Mouse (Mus musculus) liver, embryonic 12.5 days (tissue): ENCODE data around the gene Gpr39. TPM values are rescaled to one million over a fixed set of nuclear protein-coding genes. Genes with fewer than 3 reads are reported as not detected.

ENCODE experiments used
- ATAC-seq: fragments of 200-750 bp; cut with Nextera tagmentation; 2 replicates; pipeline ENCODE4 v1.8.0; 2017; ENCODE audit warnings: moderate number of reproducible peaks, mild to moderate bottlenecking, moderate library complexity
- H3K27ac ChIP-seq: fragments of 300-500 bp; sonication (generic); 2 replicates; pipeline ENCODE4 v1.5.1; 2016; ENCODE audit warnings: mild to moderate bottlenecking
- H3K27me3 ChIP-seq: fragments of 300-500 bp; sonication (generic); replicated peaks from 2 replicates; pipeline ENCODE4 v1.6.1; 2016; ENCODE audit warnings: mild to moderate bottlenecking, moderate library complexity
- H3K36me3 ChIP-seq: fragments of 300-500 bp; sonication (generic); 2 replicates; pipeline ENCODE4 v1.6.1; 2016; ENCODE audit warnings: mild to moderate bottlenecking, moderate library complexity
- H3K4me1 ChIP-seq: fragments of 300-500 bp; sonication (generic); 2 replicates; pipeline ENCODE4 v1.6.1; 2016
- H3K4me2 ChIP-seq: fragments of 300-500 bp; sonication (generic); 2 replicates; pipeline ENCODE4 v1.6.1; 2016; ENCODE audit warnings: mild to moderate bottlenecking, moderate library complexity
- H3K4me3 ChIP-seq: fragments of 300-500 bp; sonication (generic); 2 replicates; pipeline ENCODE4 v1.5.1; 2016; ENCODE audit warnings: mild to moderate bottlenecking, moderate library complexity
- H3K9ac ChIP-seq: fragments of 300-500 bp; sonication (generic); 2 replicates; pipeline ENCODE4 v1.6.1; 2016; ENCODE audit warnings: mild to moderate bottlenecking, moderate library complexity
- H3K9me3 ChIP-seq: fragments of 300-500 bp; sonication (generic); replicated peaks from 2 replicates; pipeline ENCODE4 v1.6.1; 2016; ENCODE audit warnings: mild to moderate bottlenecking, moderate library complexity
- WGBS: fragments of 180-500 bp; shearing (Covaris S2); methylation state at CpG from one replicate; pipeline ENCODE4 v1.1.7; 2016; ENCODE audit not compliant: insufficient replicate concordance; 5-methylcytosine and 5-hydroxymethylcytosine counted together
- polyA plus RNA-seq: library from polyadenylated mRNA; unstranded; fragments of >200 nt; fragmentation: Nextera tagmentation; extraction: Ambion mirVana; gene quantifications from 2 replicates; pipeline ENCODE4 v1.2.1, GENCODE M21; 2016

Gpr39 gene
- polyA plus RNA-seq, 1 experiment from 2014 or later = 4.3 TPM

DNA sequence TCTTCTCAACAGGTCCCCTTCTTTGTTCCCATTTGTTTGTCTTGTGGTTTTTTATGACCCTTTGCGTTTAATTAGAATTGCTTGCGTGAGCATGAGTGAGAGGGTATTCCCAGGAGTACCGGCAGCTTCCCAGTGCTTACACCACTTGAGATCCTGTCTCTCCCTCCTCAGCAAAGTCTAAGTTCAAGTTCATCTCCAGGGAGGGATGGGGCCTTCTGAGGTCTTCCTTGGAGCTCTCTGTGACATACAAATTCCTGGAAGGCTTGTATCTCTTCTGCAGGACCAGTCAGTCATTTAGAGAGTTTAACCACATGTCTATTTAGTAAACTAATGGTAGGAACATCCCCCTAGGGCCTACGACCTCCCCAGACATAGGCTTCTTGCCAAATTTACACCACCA lies 55.1 kb downstream of the Gpr39 start:
- Histone ChIP-seq H3K36me3 (no peaks in the 10 kb centered on the region), H3K9me3 (no peaks in the 10 kb centered on the region), H3K27me3 (no peaks in the 10 kb centered on the region), H3K27ac (no peak overlapping the region), H3K4me3 (no peak overlapping the region), H3K4me2 (no peak overlapping the region), H3K4me1 (no peaks in the 10 kb centered on the region), H3K9ac (no peak overlapping the region)
- no peak for ATAC-seq
- WGBS = 71% methylated on average over 4 of the region's 4 CpGs

DNA sequence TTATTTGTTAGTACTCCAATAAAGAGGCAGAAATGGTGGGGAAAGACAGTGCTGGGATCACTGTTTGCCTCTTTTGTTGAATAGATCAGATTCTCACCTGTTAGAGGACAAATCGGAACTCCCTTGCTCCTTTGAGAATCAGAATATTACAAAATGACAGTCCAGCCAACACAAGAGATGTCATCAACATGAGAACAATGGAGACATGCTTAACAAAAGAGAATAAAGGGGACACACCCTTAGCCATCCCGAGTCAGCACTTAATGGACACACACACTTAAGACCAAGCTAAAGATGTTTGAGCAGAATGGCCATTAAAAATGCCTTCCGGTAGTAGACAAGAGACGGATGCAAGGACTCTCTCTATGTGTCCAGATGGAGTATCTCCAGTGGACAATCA lies 68.0 kb downstream of the Gpr39 start:
- H3K27ac ChIP-seq = no peak overlapping the region
- H3K4me2 ChIP-seq = no peak overlapping the region
- no peaks in the 10 kb centered on the region for H3K36me3 ChIP-seq
- H3K4me3 ChIP-seq = no peak overlapping the region
- 72% methylated on average over 4 of the region's 4 CpGs for WGBS
- H3K4me1 ChIP-seq = no peaks in the 10 kb centered on the region
- H3K9ac ChIP-seq = no peak overlapping the region
- H3K27me3 ChIP-seq = no peaks in the 10 kb centered on the region
- no peaks in the 10 kb centered on the region for H3K9me3 ChIP-seq
- ATAC-seq = no peak

DNA sequence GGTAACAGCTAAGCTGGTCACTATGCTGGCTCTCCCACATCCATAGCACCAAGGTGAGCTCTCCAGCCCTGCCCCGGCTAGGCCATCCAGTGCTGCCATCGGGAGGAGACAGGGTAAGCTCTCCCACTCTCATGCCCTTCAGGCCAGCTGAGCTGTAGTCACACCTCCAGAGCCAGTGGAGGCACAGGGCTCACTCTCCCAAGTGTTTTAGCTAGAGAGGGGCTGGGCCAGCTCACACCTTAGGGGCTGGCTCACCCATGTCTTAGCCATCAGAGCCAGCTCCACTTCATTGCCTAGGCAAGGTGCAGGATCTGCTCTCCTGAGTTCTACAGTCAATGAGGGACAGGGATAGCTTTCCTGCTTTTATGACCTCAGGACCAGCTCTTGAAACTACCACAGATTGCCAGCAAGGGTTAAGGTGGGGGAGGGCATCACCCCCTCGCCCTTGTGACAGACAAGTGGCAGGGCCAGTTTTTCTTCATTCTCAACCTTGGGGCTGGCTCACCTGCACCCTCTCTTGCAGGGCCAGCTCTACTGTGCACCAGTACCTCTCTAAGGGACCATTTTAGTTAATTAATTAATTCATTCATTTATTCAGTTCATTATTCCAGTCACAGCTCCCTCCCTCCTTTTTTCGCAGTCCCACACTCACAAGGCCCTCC lies 78.7 kb downstream of the Gpr39 start:
- Histone ChIP-seq H3K27ac (no peak overlapping the region), H3K27me3 (no peaks in the 10 kb centered on the region), H3K4me2 (no peak overlapping the region), H3K4me3 (no peak overlapping the region), H3K4me1 (no peaks in the 10 kb centered on the region), H3K9ac (no peak overlapping the region), H3K9me3 (no peaks in the 10 kb centered on the region), H3K36me3 (no peaks in the 10 kb centered on the region)
- 63% methylated on average over 4 of the region's 4 CpGs for WGBS
- no peak for ATAC-seq

DNA sequence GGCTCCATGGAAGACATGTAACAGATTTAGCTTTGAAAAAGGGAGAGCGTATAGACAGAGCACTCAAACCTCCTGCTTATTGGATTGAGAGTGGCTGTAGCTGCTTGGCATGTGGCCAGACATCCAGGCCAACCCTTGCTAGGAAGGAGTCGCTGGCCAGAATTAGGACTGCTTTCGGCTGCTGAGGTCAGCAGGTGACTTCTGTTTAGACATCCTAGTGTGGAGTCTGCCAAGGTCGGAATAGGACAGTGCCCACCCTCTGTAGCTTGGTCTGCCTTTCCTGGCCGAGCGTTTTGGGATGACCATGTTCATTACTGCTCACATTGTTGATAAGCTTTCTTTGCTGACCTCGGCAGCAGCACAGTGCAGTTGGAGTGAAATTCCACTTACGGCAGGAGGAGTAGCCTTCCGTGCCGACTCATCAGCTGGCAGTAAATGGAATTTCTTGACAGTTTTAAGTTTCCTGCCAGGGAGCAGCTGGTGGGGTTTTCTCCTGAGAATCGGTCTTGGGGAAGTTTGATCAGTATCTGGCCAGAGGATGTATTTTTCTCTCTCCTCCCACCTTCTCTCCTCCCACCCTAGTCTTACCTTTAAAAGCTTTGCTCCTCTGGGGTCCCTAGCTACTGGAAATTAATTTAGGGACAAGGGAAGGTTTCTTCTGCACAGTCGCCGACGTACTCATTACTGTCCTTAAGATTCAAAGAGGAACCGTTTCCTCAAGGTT lies 83.3 kb downstream of the Gpr39 start:
- no peak for ATAC-seq
- no peaks in the 10 kb centered on the region for H3K27me3 ChIP-seq

DNA sequence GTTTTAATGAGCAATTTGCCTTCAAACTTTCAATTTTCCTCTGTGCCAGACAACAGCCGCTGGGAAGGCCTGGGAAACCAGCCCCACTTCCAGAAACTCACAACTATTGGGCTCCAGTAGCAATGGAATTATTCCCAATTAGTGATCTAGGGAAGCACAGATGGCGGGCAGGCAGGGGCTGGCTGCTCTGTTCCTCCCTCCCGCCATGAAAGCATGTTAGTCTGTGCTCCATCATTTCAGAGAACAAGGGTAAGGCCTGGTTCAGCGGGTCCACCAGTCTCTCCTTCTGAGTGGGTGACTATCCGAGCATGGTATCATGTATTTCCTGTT lies 83.9 kb downstream of the Gpr39 start:
- H3K4me2 ChIP-seq = no peak overlapping the region
- no peaks in the 10 kb centered on the region for H3K36me3 ChIP-seq
- no peak overlapping the region for H3K4me3 ChIP-seq
- no peak for ATAC-seq
- H3K9me3 ChIP-seq = no peaks in the 10 kb centered on the region
- no peak overlapping the region for H3K9ac ChIP-seq
- no peaks in the 10 kb centered on the region for H3K27me3 ChIP-seq
- H3K27ac ChIP-seq = no peak overlapping the region
- WGBS = 57% methylated on average over 5 of the region's 5 CpGs
- no peaks in the 10 kb centered on the region for H3K4me1 ChIP-seq

More for the DNA sequence above, 83.3 kb downstream of the Gpr39 start:
- Histone ChIP-seq H3K4me2 (no peak overlapping the region), H3K9me3 (no peaks in the 10 kb centered on the region), H3K9ac (no peak overlapping the region), H3K36me3 (no peaks in the 10 kb centered on the region), H3K4me1 (no peaks in the 10 kb centered on the region), H3K27ac (no peak overlapping the region), H3K4me3 (no peak overlapping the region)
- WGBS = 57% methylated on average over 15 of the region's 15 CpGs

DNA sequence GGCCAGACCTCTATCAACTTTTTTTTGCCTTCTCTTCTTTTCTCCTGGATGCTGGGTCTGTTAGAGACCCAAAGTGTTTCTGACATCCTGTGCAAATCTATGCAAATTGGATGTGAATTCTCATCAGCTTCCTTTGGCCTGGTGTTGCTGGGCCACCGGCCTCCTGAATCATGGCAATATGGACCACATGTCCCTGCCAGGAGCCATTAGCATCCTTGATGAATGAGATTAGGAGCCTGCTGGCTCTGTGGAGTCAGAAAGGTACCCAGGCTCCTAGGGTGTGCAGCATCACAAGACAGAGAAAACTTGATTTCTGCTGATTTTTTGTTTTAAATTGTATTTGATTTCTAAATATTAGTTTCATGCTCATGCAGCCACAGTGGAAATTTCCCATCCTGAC lies 85.3 kb downstream of the Gpr39 start:
- no peaks in the 10 kb centered on the region for H3K9me3 ChIP-seq
- H3K9ac ChIP-seq = no peak overlapping the region
- H3K4me2 ChIP-seq = no peak overlapping the region
- 54% methylated on average over 1 of the region's 1 CpGs for WGBS
- H3K27me3 ChIP-seq = no peaks in the 10 kb centered on the region
- H3K4me1 ChIP-seq = no peaks in the 10 kb centered on the region
- H3K4me3 ChIP-seq = no peak overlapping the region
- H3K27ac ChIP-seq = no peak overlapping the region
- ATAC-seq = no peak
- no peaks in the 10 kb centered on the region for H3K36me3 ChIP-seq

DNA sequence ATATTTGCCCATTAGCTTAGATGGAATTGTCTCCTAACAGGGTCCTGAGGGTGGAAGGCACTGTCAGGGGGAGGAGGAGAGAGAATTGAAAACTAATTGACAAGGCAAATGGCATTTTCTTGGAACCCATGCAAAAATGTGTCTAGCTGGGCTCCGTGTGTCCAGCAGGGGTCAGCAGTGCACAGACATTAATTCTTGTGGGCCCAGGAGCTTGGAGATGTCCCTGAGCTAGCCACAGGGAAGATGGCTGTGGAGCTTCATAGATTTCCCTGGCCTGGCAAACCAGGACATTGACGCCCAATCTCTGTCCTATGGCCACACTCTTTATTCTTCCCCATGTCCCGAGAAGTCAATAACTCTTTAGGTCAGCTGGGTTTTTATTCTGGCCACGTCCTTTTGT lies 113.0 kb downstream of the Gpr39 start:
- 29% methylated on average over 4 of the region's 4 CpGs for WGBS
- Histone ChIP-seq H3K9ac (no peak overlapping the region), H3K27ac (no peak overlapping the region), H3K4me3 (no peak overlapping the region), H3K4me2 (no peak overlapping the region), H3K27me3 (no peaks in the 10 kb centered on the region), H3K36me3 (no peaks in the 10 kb centered on the region), H3K9me3 (no peaks in the 10 kb centered on the region), H3K4me1 (no peaks in the 10 kb centered on the region)
- ATAC-seq = no peak

DNA sequence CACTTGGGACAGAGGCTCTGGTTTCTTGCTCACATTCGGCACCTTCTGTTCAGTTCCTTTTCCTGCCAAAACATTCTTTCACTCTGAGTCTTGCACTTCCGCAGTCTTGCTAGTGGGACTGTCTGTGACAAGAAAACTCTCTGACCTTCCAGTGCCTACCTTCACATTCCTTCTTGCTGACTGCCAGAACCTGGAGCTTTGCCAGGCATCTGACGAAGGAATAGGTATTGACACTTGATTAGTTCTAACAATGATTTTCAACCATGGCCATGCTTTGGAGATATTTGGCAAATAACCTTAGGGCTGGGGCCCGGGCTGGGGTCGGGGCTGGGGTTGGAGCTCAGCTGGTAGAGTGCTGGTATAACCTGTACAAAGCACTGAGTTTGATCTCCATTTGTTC lies 123.7 kb downstream of the Gpr39 start:
- WGBS = 66% methylated on average over 5 of the region's 5 CpGs
- H3K36me3 ChIP-seq = no peaks in the 10 kb centered on the region
- H3K27ac ChIP-seq = no peak overlapping the region
- no peak for ATAC-seq
- H3K9me3 ChIP-seq = no peaks in the 10 kb centered on the region
- H3K4me3 ChIP-seq = no peak overlapping the region
- no peak overlapping the region for H3K9ac ChIP-seq
- no peaks in the 10 kb centered on the region for H3K4me1 ChIP-seq
- no peaks in the 10 kb centered on the region for H3K27me3 ChIP-seq
- no peak overlapping the region for H3K4me2 ChIP-seq

DNA sequence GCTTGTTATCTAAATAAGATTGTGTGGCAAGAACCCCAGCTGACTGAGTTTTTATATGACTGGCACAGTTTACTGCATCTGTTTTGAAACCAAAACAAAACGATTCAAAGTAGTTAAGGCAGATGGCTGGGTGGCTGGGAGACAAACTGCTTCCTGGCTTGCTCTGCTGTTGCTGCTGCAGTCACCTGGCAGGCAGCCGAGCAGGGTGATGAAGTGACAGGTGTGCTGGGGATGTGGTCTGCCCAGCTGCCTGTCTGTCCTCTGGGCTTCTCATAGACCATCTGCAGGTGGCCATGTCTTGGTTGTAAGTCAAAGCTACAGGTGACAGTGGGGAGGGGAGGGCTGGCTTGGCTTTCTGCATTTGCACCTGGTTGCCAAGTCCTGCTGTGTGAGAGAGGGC lies 131.6 kb downstream of the Gpr39 start:
- H3K9me3 ChIP-seq = no peaks in the 10 kb centered on the region
- no peak overlapping the region for H3K27ac ChIP-seq
- 45% methylated on average over 2 of the region's 2 CpGs for WGBS
- H3K4me1 ChIP-seq = no peaks in the 10 kb centered on the region
- no peaks in the 10 kb centered on the region for H3K36me3 ChIP-seq
- no peak overlapping the region for H3K4me3 ChIP-seq
- no peak overlapping the region for H3K9ac ChIP-seq
- no peaks in the 10 kb centered on the region for H3K27me3 ChIP-seq
- ATAC-seq = no peak
- H3K4me2 ChIP-seq = no peak overlapping the region

DNA sequence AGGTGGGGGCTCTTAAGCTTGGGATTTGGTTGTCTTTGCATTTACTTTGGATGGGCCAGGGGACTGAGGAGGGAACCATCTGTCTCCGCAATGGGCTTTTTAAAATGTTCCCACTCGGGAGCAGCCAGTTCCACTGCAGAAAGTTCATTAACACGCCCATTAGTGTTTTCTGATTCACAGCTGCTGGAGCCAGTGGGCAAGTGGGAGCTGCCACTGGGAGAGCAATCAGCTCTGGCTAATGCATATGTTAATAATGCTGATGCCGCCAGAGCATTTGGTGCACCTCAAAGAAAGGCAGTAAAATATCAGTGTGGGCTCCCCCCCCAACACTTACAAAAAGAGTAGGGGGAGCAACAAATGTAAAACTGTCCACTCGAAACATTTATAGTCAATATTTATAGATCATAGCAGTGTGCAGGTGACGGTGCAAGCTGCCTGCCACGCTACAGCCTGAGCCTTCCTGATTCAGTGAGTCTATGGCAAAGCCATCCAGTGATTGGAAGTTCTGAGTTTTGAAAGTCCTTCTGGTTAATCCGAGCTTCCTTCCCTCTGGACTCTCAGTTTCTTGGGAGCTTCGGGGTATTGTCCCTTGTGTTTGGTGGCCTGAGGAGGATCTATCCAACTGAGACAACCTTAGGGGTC lies 136.5 kb downstream of the Gpr39 start:
- H3K4me1 ChIP-seq = no peaks in the 10 kb centered on the region
- no peaks in the 10 kb centered on the region for H3K36me3 ChIP-seq
- H3K9me3 ChIP-seq = no peaks in the 10 kb centered on the region
- no peak overlapping the region for H3K9ac ChIP-seq
- no peak overlapping the region for H3K4me3 ChIP-seq
- no peak overlapping the region for H3K27ac ChIP-seq
- 62% methylated on average over 9 of the region's 9 CpGs for WGBS
- ATAC-seq = no peak
- H3K4me2 ChIP-seq = no peak overlapping the region
- no peaks in the 10 kb centered on the region for H3K27me3 ChIP-seq

DNA sequence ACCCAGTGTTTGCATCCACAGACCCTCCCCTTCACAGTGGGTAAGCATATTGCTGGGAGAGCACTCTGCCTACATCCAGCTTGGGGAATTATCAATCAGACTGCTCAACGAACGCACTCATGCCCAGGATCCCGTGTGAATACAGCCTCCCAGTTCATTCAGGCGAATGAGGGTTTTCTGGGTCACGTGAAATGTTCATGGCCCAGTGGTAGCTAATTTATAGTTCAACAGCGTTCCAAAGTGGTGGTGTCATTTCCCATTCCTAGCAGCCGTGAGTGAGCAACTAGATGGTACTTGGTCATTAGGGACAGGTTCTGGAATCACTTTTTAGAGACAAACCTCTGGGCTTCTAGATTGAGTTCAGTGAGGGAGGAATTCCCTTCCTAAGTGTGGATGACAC lies 144.3 kb downstream of the Gpr39 start:
- no peak overlapping the region for H3K9ac ChIP-seq
- ATAC-seq = no peak
- WGBS = 74% methylated on average over 7 of the region's 7 CpGs

DNA sequence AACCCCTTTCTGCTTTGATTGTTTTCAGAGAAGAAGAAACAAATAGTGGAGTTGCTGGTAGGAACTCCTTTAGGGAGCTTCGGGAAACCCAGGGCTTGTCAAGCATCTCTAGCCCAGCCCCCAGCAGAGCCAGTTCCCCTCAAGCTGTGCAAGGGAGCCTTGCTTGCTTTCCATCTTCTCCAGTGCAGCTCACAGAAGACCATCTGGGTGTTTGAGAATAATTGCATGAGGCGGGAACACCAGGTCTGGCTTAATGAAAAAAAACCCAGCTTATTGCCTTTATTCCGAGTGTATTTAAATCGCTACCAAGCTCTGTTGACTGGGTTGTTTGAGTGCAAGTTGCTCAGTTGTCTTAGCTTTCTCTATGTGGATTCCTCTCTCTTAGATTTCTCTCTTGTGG lies 146.8 kb downstream of the Gpr39 start:
- Histone ChIP-seq H3K36me3 (no peaks in the 10 kb centered on the region), H3K27ac (no peak overlapping the region), H3K4me1 (no peaks in the 10 kb centered on the region), H3K4me3 (no peak overlapping the region), H3K9ac (no peak overlapping the region), H3K4me2 (no peak overlapping the region), H3K9me3 (no peaks in the 10 kb centered on the region), H3K27me3 (no peaks in the 10 kb centered on the region)
- 73% methylated on average over 4 of the region's 4 CpGs for WGBS
- ATAC-seq = no peak

More for the DNA sequence above, 144.3 kb downstream of the Gpr39 start:
- Histone ChIP-seq H3K9me3 (no peaks in the 10 kb centered on the region), H3K4me2 (no peak overlapping the region), H3K36me3 (no peaks in the 10 kb centered on the region), H3K27ac (no peak overlapping the region), H3K4me1 (no peaks in the 10 kb centered on the region), H3K27me3 (no peaks in the 10 kb centered on the region), H3K4me3 (no peak overlapping the region)
